17 mouse cellular contexts compared by ENCODE assay signal in genomic region chr6:92344588-92344987, GRCm38 (mm10).
"Had no signal": no experiment of that assay in that cellular context is flagged by ENCODE, and none has a peak within 500 bp of the region (broad histone marks: within the 10 kb centered on the region; RNA-seq: fewer than 3 reads in every experiment).

No protein-coding gene starts in this region.

- H3K9me3 ChIP-seq: liver, embryonic 13.5 days; lung, embryonic 15.5 days; midbrain, embryonic 15.5 days; neural tube, embryonic 12.5 days; stomach, embryonic 15.5 days had no signal

- H3K9ac ChIP-seq: limb, embryonic 12.5 days; liver, embryonic 13.5 days; liver, postnatal 0 days; lung, embryonic 15.5 days; midbrain, embryonic 15.5 days; neural tube, embryonic 12.5 days; stomach, embryonic 15.5 days had no signal

- H3K4me2 ChIP-seq: limb, embryonic 12.5 days; liver, embryonic 13.5 days; lung, embryonic 15.5 days; midbrain, embryonic 11.5 days; midbrain, embryonic 15.5 days; neural tube, embryonic 12.5 days; stomach, embryonic 15.5 days had no signal

- H3K4me3 ChIP-seq: limb, embryonic 12.5 days; liver, embryonic 13.5 days; lung, embryonic 15.5 days; megakaryocyte, embryonic 14.5 days; midbrain, embryonic 15.5 days; neural tube, embryonic 12.5 days; stomach, embryonic 15.5 days had no signal

- DNase-seq: kidney, adult 18-20 months; kidney, postnatal 10 days; kidney, postnatal 4 days; liver; liver, embryonic 13.5 days; liver, postnatal 0 days; lung, postnatal 14 days; right cerebral cortex, postnatal 14 days; thymus, postnatal 36 days had no signal

- ATAC-seq: liver, postnatal 0 days; midbrain, embryonic 15.5 days had no signal

- H3K4me1 ChIP-seq: limb, embryonic 12.5 days; liver, embryonic 13.5 days; lung, embryonic 15.5 days; megakaryocyte, embryonic 14.5 days; neural tube, embryonic 12.5 days; stomach, embryonic 15.5 days had no signal

- H3K27me3 ChIP-seq: limb, embryonic 12.5 days; liver, embryonic 13.5 days; lung, embryonic 15.5 days; megakaryocyte, embryonic 14.5 days; midbrain, embryonic 15.5 days; neural tube, embryonic 12.5 days; stomach, embryonic 15.5 days had no signal

- H3K36me3 ChIP-seq: limb, embryonic 12.5 days; liver, embryonic 13.5 days; lung, embryonic 15.5 days; midbrain, embryonic 15.5 days; neural tube, embryonic 12.5 days; stomach, embryonic 15.5 days had no signal

- H3K27ac ChIP-seq: limb, embryonic 12.5 days; liver, embryonic 13.5 days; lung, embryonic 15.5 days; macrophage; midbrain, embryonic 15.5 days; neural tube, embryonic 12.5 days; stomach, embryonic 15.5 days had no signal
